Mouse (Mus musculus): Measurements from ENCODE around the gene Elovl6. TPM values are rescaled to one million over a fixed set of nuclear protein-coding genes. Genes with fewer than 3 reads are reported as not detected.
A peak's percentile ranks its signal among the peaks of the same experiment; 100 is the strongest.

The Elovl6 gene
- polyA plus RNA-seq, 1 experiment from 2014 or later, result 54.6 TPM

- H3K36me3 ChIP-seq, result no peaks in the 10 kb centered on the region
- DNase-seq (ENCODE audit: low spot score), result no peak
- WGBS, result 86% methylated on average over 10 of the region's 10 CpGs
- H3K4me1 ChIP-seq, result no peaks in the 10 kb centered on the region
- no peaks in the 10 kb centered on the region for H3K27me3 ChIP-seq (ENCODE audit: low read depth, poor library complexity, severe bottlenecking)
- H3K27ac ChIP-seq, result no peak overlapping the region
- H3K4me3 ChIP-seq, result no peak overlapping the region
- no peaks in the 10 kb centered on the region for H3K9me3 ChIP-seq (replicated peaks)
Measured at GRCm38 (mm10) chr3:129682389-129682788, 150.2 kb downstream of the Elovl6 start.

- DNase-seq (ENCODE audit: low spot score), result no peak
- 92% methylated on average over 10 of the region's 10 CpGs for WGBS
Measured at GRCm38 (mm10) chr3:129683060-129683679, 151.0 kb downstream of the Elovl6 start.

GRCm38 (mm10) chr3:129686196-129686595 lies 154.0 kb downstream of the Elovl6 start:
- no peaks in the 10 kb centered on the region for H3K36me3 ChIP-seq
- no peak overlapping the region for H3K4me3 ChIP-seq
- H3K4me1 ChIP-seq, result no peaks in the 10 kb centered on the region
- no peaks in the 10 kb centered on the region for H3K9me3 ChIP-seq (replicated peaks)
- no peak overlapping the region for H3K27ac ChIP-seq
- DNase-seq (ENCODE audit: low spot score), result no peak
- WGBS, result 87% methylated on average over 12 of the region's 12 CpGs
- no peaks in the 10 kb centered on the region for H3K27me3 ChIP-seq (ENCODE audit: low read depth, poor library complexity, severe bottlenecking)

More at GRCm38 (mm10) chr3:129683060-129683679, 151.0 kb downstream of the Elovl6 start:
- H3K27me3 ChIP-seq (ENCODE audit: low read depth, poor library complexity, severe bottlenecking), result no peaks in the 10 kb centered on the region
- no peak overlapping the region for H3K4me3 ChIP-seq
- no peaks in the 10 kb centered on the region for H3K4me1 ChIP-seq
- no peak overlapping the region for H3K27ac ChIP-seq
- no peaks in the 10 kb centered on the region for H3K9me3 ChIP-seq (replicated peaks)
- no peaks in the 10 kb centered on the region for H3K36me3 ChIP-seq

- no peaks in the 10 kb centered on the region for H3K36me3 ChIP-seq
- WGBS, result 56% methylated on average over 8 of the region's 8 CpGs
- no peaks in the 10 kb centered on the region for H3K27me3 ChIP-seq (ENCODE audit: low read depth, poor library complexity, severe bottlenecking)
- no peak overlapping the region for H3K4me3 ChIP-seq
- no peak overlapping the region for H3K27ac ChIP-seq
- no peaks in the 10 kb centered on the region for H3K9me3 ChIP-seq (replicated peaks)
- peak; percentile 64 for DNase-seq (ENCODE audit: low spot score)
- H3K4me1 ChIP-seq, result no peaks in the 10 kb centered on the region
Measured at GRCm38 (mm10) chr3:129686698-129687333, 154.7 kb downstream of the Elovl6 start.

GRCm38 (mm10) chr3:129687429-129687828 lies 155.3 kb downstream of the Elovl6 start:
- H3K4me1 ChIP-seq, result no peaks in the 10 kb centered on the region
- no peaks in the 10 kb centered on the region for H3K36me3 ChIP-seq
- no peaks in the 10 kb centered on the region for H3K9me3 ChIP-seq (replicated peaks)
- H3K27ac ChIP-seq, result no peak overlapping the region
- no peaks in the 10 kb centered on the region for H3K27me3 ChIP-seq (ENCODE audit: low read depth, poor library complexity, severe bottlenecking)
- no peak for DNase-seq (ENCODE audit: low spot score)
- WGBS, result 75% methylated on average over 5 of the region's 5 CpGs
- no peak overlapping the region for H3K4me3 ChIP-seq

Small RNA genes lying within 50 kb of the gene (microRNA-seq; reads per million reads assigned to microRNA genes)
- not detected for gene Gm24515

Other genes starting within 250 kb of the Elovl6 start
- gene Enpep, start 199.6 kb upstream of the Elovl6 start, polyA plus RNA-seq (2016; fragmentation: Nextera tagmentation; extraction: Ambion mirVana), result 0.20 and 0.31 TPM in 2 replicates
- gene Egf, start 223.0 kb downstream of the Elovl6 start, polyA plus RNA-seq (2016; fragmentation: Nextera tagmentation; extraction: Ambion mirVana), result 1.4 and 1.6 TPM in 2 replicates